Mouse (Mus musculus): Measurements from ENCODE around the gene Ispd.

Gene Ispd

DNA sequence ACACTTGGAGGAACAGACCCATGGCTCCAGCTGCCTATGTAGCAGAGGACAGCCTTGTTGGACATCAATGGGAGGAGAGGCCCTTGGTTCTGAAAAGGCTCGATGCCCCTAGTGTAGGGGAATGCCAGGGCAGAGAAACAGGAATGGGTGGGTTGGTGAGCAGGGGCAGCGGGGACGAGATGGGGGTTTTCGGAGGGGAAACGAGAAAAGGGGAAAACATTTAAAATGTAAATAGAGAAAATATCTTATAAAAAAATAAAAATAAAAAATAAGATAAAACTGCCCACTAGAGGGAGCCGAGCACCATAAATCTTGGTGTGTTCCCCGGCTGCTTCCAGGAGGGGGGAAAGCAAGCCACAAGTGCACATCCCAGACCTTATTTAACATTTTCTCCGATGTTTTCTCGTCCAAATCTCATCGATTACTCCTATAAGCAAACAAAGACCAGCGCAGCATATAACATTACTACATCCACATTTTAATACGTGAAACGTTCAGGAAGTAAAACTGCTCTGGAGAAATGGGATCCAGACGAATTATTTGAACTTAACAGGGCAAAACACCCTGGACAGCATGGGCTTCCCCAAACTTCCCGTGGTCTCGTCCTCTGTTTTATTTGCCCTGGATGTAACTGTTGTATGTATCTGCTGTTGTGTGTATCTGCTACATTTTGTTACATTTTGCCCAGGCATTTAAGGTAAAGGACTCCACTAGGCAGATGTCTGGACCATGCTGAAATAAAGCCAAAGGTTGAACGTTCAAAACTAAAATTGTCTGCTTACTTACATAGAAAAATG, 332.8 kb downstream of the Ispd start:
- peak; percentile 21 for DNase-seq (ENCODE audit: low read depth)

DNA sequence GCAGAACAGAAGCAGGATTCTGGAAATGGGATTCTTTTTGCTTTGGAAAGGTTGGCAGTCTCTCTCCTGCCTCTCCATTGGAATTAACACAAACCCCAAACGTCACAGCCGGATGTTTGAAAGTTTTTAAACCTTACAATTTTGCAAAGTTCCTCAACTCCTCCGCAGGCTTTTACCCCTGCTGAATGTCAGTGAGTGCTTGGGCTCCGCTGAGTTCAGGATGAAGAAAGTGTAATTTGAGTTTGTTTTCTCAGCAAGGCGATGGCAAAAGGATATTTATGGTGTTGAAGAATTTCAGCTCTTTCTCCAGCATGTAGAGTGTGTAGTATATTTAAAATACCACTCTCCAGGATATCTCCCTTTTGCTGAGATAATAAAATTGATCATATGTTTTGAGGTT, 336.3 kb downstream of the Ispd start:
- DNase-seq (ENCODE audit: low read depth): no peak

DNA sequence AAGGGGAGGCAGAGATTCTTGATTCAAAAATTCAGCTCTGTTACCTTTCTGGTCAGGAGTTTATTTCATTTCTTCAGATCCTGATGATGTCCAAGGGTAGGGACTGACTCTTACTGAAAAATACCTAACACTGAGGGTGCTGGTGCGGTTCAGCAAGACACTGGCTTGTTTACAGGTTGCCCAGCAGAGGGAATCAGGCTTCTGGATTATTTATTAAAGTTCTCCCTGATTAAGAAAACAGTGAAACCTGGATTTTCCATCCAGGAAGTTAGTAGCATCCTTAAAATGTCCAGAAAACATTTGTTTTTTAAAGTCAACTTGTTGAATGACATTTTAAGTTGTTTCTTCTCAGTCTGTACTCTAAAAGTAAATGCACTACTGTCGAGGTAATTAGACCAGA, 337.2 kb downstream of the Ispd start:
- DNase-seq (ENCODE audit: low read depth): no peak

DNA sequence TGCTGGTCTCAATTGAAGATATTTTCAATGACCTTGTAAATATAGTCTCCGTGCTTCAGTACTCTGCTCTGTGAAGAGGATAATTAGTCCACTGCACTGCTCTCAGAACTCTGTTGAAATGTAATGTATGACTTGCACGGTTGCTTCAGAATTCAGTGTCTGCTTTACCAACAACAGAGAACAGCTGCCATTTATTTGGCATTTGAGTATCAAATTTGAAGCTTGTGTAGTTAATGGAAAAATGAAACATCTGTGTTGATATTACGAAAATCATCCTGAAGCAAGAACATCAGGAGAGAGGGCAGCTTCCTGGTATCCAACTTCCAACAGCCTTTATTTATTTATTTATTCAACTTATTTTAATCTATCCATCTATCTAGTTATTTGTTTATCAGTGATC, 337.8 kb downstream of the Ispd start:
- no peak for DNase-seq (ENCODE audit: low read depth)

DNA sequence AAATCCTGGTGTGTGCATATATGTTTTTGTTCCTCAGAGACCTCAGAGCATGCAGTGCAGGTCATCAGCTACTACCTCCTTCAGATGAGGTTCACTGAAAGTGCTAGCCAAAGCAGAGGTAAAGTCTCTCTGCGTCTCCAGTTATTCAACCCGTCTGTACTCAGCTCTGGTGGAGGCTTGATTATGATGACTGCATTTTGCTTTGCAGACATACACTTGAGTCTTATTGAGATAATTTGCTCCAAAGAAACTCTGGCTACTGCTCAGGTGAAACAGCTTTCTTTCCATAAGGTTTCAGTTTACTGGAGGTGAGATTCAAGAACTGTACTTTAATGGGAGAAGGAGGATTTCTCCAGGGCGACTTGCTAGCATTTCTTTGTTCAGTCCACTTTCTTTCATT, 339.5 kb downstream of the Ispd start:
- DNase-seq (ENCODE audit: low read depth): no peak

DNA sequence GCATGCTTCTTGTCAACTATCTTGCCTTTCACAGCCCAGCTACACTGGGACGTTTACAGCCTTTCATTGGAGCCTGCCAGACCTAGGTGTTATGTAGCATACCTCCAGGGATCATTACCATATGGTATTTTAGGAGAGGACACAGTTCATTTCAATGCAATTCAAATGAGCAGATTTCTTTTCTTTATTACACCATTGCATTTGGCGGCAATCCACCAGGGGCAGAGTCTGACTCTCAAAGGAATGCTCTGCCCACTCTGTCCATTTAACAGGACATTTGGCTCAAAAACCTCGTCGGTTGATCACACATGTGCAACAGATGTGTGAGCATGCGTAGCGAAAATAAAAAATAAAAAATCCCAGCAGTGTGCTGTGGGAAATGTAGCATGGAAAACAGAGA, 340.0 kb downstream of the Ispd start:
- no peak for DNase-seq (ENCODE audit: low read depth)

DNA sequence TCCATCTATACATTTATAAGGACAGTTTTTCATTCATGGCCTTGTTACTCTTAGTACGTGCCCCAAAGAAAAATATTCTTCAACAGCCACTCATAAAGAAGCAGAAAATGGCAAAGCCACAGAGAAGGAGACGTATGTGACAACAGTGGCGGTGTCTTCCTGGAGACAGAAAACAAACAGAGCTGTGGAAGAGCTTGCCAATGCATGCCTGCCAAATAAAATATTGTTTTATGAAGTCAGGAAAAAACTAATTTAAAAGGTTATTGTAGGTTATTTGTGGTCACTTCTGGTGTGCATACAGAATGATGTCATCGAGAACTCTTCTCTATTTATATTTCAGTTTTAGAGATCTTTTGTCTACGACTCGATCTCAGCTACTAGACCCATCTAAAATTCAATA, 341.5 kb downstream of the Ispd start:
- DNase-seq (ENCODE audit: low read depth): no peak

DNA sequence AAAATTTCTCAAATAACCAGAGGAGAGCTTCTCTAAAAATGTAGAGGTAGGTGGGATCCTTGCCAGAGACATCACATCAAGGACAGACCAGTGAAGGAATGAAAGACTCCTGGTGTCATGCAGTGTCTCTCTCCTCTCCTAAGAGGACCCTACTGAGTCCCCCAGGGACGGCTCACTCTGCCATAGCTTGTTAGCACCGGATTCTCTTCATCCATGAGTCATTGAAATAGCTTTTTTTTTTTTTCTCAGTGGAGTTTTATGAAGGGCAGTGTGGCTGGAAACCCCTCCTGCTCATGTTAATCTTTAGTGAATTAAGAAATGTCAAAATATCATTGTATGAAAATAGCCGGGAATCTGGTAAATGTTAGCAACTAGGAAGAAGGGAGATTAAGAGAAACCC, 342.1 kb downstream of the Ispd start:
- no peak for DNase-seq (ENCODE audit: low read depth)

DNA sequence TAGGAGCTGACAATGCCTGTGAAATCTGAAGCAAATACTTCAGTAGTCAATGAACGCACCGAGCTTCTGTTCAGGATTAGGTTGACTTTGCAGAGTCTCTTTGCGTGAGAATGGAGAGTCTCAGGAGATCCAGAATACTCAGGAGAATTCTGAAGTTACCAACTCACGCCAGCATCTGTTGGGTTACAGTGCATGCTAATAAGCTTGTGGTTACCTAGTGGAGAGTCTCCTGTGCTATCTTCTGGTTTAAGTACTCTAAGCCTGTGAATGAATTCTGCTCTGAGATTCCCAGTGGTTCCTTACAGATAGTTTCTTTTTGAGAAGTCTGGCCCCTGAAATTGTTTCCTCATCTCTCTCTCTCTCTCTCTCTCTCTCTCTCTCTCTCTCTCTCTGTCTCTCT, 343.0 kb downstream of the Ispd start:
- no peak for DNase-seq (ENCODE audit: low read depth)

DNA sequence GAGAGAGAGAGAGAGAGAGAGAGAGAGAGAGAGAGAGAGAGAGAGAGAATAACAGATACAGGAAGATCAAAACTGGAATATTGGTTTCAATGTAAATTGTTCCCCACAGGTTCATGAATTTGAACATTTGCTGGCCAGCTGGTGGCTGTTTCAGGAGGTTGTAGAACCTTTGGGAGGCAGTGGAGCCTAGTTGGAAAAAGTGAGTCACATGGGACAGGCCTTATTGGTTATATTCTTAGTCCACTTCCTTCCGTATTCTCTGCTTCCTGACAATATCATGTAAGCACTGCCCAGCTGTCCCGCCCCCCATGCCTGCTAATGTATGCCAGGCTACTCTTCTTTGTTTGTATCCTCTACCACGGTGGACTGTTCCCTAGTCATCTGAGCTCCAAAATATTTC, 344.0 kb downstream of the Ispd start:
- DNase-seq (ENCODE audit: low read depth): no peak

DNA sequence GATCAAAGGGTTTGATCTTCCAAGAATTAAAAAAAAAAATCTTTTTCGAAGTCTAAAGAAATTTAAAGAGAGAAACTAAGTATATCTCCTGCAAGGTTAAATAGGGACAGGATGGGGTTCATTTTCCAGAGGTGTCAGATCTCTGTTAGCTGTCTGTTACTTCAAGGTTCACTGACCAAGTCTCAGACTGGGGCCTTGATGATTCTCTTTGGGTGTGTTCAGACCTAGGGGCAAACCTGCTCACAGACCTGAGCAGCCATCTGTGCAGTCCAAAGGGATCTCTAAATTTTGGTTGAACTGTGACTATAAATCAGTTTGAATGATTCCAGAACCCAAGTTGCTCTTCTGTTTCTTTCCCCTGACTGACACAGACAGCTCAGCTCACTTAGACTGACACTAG, 344.8 kb downstream of the Ispd start:
- no peak for DNase-seq (ENCODE audit: low read depth)

DNA sequence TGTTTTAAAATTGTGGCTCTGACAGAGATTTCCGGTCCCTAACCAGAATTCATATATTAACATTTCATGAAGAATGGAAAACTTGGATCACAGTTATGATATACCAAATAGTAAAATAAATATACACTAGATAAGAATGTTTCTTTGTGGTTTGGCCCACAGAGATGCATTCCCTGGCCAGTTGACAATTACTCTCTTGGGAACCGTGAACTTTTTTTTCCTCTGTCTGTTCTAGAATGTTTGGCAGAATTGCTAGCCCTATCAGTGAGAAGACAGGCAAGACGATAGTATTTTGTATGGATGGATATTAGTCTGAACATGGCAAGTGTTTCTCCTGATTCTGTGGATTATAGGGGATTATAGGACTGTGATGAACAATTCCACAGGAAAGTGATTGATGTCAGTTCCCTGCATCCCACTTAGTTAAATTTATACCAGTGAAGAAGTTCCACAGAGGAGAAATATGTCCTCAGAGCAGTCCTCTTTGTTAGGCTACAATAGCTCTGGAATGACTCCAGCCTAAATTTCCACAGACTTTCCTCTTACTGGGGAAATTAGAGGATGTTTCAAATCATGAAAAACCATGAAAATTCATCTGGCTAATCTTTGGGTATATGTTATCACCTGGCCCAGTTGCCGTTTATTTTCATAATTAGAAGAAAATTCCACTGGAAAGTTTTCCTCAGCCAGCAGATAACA, 352.6 kb downstream of the Ispd start:
- no peak for DNase-seq (ENCODE audit: low read depth)
